Mouse (Mus musculus): ENCODE data around the gene Arhgap17. TPM values are rescaled to one million over a fixed set of nuclear protein-coding genes. Genes with fewer than 3 reads are reported as not detected.

The Arhgap17 gene
- polyA plus RNA-seq, 1 experiment, result 27.9 TPM

GRCm38 (mm10) chr7:123341896-123342295, 27.8 kb downstream of the Arhgap17 start:
- DNase-seq (ENCODE audit: low read depth), result no peak

GRCm38 (mm10) chr7:123338351-123338750, 31.4 kb downstream of the Arhgap17 start:
- DNase-seq (ENCODE audit: low read depth), result no peak

- no peak for DNase-seq (ENCODE audit: low read depth)
Measured at GRCm38 (mm10) chr7:123336322-123336721, 33.4 kb downstream of the Arhgap17 start.

DNA sequence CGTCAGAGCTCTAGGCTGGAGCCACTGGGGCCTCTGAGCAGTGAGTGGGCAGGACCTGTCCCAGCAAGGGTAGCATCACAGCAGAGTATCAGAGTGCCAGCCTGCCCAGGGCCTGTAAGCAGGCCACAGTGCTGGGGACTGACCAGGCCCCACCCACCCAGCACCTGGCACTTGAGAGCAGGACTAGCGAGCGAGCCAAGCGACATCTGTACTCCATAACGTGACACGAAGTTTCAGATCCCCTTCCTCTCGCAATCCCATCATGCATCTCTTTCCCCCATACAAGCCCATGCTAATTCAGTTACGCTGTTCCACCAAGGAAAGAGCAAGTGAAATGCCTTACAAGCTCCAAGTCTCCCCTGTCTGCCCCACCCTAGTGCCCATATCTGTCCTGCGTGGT, 39.2 kb downstream of the Arhgap17 start:
- DNase-seq (ENCODE audit: low read depth), result no peak

DNA sequence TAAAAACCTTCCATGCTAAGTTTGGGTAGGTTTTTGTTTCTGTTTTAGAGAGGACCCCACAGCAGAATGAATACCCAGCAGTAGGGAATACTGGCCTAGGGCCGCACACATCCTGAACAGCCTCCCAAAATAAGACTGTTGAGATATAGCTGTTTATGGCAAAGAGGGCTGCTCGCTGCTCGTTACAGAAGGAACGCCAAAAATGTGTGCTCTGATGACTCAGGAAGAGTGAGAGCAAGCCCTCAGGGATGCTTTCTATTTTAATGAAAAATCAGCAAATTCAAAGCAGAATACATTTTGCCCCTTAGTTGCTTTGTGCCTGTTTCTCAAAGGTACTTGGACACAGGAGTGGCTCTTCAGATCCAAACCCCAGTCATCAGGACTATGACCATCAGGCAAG, 41.8 kb downstream of the Arhgap17 start:
- DNase-seq (ENCODE audit: low read depth), result no peak

- DNase-seq (ENCODE audit: low read depth), result no peak
Measured at GRCm38 (mm10) chr7:123326901-123327300, 42.8 kb downstream of the Arhgap17 start.

DNA sequence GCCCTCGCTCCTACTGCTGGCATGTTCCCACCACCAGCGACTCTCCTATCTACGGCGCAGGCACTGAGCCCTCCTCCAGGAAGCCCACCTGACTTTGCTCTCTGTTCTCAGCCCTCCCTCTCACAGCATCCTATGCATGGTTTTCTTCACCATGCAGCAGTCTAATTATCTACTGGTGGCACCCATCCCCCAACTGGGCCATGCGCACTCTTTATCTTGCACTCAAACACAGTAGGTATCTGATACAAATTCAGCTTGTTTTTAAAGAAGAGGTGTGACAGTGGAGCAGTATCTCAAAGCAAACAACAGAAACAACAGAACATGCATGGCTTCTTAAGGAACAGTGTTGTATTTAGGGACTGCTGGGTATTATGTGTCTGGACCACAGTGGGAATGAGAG, 43.7 kb downstream of the Arhgap17 start:
- no peak for DNase-seq (ENCODE audit: low read depth)

DNA sequence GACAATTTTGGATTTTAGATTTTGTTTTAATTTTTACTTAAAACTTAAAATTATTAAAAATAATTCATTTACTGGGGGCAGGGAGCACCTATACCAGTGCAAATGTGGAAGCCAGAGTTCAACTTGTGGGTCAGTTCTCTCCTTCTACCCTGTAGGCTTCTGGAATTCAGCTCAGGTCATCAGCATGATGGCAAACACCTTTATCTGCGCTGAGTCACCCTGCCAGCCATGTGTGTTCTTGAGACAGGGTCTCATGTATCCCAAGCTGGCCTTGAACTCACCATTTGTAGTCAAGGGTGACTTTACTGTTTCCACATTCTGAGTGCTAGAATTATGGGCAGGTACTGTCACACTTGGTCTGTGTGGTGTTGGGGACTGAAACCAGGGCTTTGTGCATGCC, 45.6 kb downstream of the Arhgap17 start:
- DNase-seq (ENCODE audit: low read depth), result no peak

DNA sequence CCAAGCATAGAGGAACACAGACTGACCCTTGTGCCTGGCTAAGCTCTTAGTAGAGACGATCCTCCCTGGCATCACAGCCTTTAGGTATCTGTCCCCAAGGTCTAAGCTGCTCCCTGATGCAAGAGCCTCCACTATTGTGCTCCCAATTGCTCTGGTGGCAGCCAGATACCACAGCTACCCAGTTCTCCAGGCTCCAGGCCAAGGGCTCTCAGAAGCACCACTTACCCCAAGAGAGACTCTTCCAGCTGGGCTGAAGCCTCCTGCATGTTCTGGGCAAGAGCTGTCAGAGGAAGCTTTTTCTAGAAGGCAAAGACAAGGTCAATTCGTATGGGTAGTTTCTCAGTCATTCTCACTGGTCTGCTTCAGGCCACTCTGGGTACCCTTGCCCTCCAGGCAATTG, 46.3 kb downstream of the Arhgap17 start:
- DNase-seq (ENCODE audit: low read depth), result no peak

DNA sequence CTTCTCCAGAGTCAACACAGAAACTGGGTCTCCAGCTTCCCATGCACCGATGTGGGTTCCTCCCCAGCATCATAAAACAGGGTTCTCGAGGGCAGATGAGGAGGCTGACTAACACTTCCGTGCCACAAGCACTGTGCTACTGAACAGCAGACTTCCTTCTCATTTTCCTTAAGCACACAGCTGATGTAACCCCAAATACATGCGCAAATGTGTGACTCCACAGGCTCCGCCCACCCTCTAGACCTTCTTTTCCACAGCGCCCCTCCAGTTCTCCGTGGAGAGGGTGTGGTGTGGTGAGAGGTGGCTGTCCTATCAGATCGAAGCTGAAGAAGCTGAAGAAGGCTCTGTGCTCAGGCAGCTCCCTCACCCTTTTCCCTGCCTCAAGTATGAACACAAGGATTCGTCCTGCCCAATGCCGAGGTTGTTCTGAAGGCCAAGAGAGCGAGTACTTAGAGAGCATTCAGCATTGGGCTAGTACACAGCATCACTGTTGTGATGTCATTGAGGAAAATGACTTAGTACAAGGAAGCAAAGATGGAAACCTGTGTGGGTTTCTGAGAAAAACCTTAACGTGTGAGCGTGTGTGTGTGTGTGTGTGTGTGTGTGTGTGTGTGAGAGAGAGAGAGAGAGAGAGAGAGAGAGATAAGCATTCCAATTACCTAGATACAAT, 47.1 kb downstream of the Arhgap17 start:
- no peak for DNase-seq (ENCODE audit: low read depth)

GRCm38 (mm10) chr7:123312738-123313137, 57.0 kb downstream of the Arhgap17 start:
- no peak for DNase-seq (ENCODE audit: low read depth)

- no peak for DNase-seq (ENCODE audit: low read depth)
Measured at GRCm38 (mm10) chr7:123311836-123312235, 57.9 kb downstream of the Arhgap17 start.

DNA sequence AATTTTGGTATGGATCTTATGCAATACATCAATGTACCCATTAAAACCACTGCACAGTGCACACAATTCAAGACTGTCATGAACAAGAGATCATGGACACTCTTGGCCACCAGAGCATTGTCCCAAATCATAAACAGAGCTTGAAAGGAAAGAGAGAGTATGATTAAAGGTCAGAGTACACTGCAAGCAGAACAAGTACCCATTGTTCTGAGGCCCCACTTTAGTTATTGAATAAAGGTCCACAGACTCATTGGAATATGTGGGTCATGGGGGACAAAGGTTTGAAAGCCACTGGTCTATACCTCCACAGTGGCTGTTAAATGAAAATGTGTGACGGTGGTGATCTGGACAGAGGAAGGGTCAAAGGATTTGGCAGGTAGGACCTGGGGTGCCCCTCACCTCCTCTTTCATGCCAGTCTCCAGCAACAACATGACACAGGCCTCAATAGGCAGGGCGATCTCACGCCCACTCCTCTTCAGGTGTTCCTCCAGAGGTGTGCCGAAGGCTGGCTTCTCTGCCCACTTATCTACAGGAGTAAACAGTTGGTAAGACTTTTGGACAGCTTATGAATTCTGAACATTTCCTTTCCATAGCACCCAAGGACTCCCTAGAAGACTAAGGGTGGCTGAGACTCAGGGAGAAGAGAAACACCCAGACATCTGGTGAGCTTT, 61.7 kb downstream of the Arhgap17 start:
- no peak for DNase-seq (ENCODE audit: low read depth)

DNA sequence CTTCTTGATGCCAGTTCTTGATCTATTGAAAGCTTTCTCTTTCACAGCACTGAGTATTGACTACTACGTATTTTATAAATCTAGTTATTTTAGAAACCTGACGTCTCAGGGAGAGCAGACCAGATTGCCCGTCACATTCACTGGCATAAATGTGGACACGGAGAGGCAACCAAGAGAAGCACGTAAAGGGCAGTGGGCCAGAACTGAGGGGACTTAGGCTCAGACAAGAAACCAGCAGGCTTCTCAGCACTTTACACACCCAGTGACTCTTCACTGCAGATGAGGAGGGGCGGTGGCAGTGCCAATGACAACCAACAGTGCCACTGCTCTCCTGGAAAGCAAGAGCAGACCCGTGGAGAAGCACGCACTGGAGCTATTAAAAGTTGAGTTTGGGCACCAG, 62.5 kb downstream of the Arhgap17 start:
- no peak for DNase-seq (ENCODE audit: low read depth)

DNA sequence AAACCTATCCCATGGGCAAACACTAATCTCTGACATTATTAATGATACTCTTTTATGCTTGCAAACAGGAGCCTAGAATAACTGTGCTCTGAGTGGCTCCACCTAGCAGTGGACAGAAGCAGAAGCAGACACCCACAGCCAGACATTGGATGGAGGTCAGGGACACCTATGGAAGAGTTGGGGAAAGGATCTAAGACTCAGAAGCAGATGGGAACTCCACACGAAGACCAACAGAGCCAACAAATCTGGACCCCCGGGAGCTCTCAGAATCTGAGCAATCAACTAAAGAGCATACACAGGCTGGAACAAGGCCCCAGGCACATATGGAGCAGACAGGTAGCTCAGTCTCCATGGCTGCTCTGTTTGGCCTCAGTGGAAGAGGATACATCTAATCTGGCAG, 64.3 kb downstream of the Arhgap17 start:
- DNase-seq (ENCODE audit: low read depth), result no peak

DNA sequence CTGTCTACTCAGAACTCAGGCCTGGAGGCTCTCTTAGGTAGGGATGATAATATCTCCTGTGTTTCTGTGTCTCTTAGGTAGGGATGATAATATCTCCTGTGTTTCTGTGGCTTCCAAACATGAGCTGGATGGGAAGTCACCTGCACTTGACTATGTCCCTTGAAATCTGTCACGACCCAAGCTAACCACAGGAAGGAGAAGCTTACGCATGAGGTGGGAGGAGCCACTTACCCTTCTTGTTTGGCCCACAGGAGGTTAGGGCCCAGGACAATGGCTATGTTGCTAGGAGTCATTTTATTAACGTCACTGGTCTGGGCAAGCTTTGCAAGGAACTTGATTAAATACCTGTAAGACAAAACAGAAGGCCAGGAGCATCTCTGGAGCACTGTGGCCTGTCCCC, 69.5 kb downstream of the Arhgap17 start:
- DNase-seq (ENCODE audit: low read depth), result no peak

DNA sequence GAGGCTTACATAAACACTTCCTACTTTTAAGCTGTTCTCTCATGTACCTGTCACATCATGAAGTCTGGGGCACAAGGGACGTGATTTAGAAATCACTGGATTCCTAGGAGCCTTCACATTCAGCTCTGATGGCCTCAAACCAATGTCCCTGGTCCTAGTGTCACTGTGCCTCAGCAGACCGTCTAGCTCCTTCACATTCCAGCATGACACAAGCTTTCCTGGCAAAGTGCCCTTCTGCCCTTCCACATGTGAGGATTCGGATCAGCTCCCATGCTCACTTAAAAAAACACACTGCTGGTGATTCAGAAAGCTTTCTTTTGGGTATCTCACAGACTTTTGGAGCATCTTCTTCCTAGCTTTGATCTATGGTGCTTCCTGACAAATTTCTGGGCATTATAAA, 71.5 kb downstream of the Arhgap17 start:
- no peak for DNase-seq (ENCODE audit: low read depth)

GRCm38 (mm10) chr7:123296097-123296496, 73.6 kb downstream of the Arhgap17 start:
- DNase-seq (ENCODE audit: low read depth), result no peak

DNA sequence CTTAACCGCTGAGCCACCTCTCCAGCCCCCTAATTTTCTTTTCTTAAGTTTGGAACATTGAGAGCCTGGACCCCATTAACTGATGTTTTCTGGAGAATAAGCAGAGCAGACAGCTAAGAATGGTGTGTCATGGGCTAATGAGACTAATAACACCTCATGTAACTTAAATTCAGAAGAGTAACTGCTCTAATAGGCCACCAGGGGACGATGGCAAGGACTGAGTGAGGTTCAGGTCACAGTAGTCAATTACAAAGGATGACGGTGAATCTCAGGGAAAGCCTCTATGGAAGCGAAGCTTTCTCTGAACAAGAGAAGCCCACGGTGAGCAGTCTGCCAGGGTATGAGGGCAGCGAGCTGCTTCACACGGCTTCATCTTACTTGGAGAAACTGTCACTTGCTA, 74.3 kb downstream of the Arhgap17 start:
- DNase-seq (ENCODE audit: low read depth), result no peak

- no peak for DNase-seq (ENCODE audit: low read depth)
Measured at GRCm38 (mm10) chr7:123293898-123294297, 75.8 kb downstream of the Arhgap17 start.

GRCm38 (mm10) chr7:123291942-123292341, 77.8 kb downstream of the Arhgap17 start:
- DNase-seq (ENCODE audit: low read depth), result no peak

DNA sequence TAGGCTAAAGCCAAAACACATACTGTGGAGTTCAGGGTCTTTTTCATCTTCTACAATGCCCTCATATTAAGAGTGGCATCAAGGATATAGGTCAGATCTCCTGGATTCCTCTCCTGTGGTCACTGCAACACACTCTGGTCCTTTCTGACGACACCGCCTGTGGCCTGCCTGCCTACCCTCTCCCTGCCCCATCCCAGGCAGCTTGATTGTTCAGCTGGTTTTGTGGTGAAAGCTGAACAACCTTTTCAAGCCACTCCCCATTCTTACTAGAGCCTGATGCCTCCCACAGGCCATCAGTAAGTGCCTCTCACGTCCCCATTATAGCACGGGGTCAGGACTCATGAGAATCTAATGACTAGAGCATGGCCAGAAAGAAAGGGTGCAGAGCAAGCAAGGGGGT, 80.5 kb downstream of the Arhgap17 start:
- DNase-seq (ENCODE audit: low read depth), result no peak

- no peak for DNase-seq (ENCODE audit: low read depth)
Measured at GRCm38 (mm10) chr7:123287903-123288302, 81.8 kb downstream of the Arhgap17 start.

GRCm38 (mm10) chr7:123285896-123286295, 83.8 kb downstream of the Arhgap17 start:
- no peak for DNase-seq (ENCODE audit: low read depth)
